Mouse (Mus musculus) B cell, adult 2 months (primary cell): ENCODE measurements around the gene Rhd.
"Not testable (repeated sequence)": the region's sequence is repeated elsewhere in the genome, so short reads cannot be mapped to it uniquely, and the experiment has no call there.

Source experiments
- DNase-seq, 2 experiments: peaks; one replicate each; pipeline ENCODE4 v3.0.0; 2022

The Rhd gene

GRCm38 (mm10) chr4:134863937-134864729 lies at the start of gene Rhd:
Gene Rhd (plus strand): TSS chr4:134864536.
- DNase-seq, result no peak

DNA sequence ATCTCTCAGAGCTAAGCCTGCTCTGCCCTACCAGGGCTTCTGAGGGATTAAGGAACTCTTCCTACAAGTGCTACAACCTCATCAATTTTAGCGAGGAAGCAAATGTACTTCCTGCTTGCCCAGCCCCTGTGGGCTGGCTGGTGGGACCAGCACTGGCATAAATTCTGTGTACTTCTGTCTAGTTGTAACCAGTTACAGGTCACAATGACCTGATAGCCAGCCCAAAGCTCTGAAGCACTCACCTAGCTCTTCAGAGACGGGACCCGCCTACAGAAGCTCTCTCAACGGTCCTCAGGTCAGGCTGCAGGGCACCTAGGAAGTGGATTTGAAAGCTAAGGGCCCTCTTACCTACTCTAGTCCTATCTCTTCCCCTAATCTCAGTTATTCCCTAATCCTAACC lies 46.6 kb upstream of the Rhd start:
- no peak for DNase-seq

GRCm38 (mm10) chr4:134821061-134821460 lies 43.3 kb upstream of the Rhd start:
- DNase-seq, result no peak

GRCm38 (mm10) chr4:134823560-134823959 lies 40.8 kb upstream of the Rhd start:
- DNase-seq, result no peak

DNA sequence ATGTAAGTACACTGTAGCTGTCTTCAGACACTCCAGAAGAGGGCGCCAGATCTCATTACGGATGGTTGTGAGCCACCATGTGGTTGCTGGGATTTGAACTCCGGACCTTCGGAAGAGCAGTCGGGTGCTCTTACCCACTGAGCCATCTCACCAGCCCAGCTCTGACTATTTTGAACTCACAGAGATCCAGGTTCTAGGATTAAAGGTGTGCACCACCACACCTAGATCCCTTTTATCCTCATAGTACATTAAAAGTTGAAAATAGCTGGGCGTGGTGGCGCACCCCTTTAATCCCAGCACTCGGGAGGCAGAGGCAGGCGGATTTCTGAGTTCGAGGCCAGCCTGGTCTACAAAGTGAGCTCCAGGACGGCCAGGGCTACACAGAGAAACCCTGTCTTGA lies 38.5 kb upstream of the Rhd start:
- DNase-seq, result not testable (repeated sequence)

DNA sequence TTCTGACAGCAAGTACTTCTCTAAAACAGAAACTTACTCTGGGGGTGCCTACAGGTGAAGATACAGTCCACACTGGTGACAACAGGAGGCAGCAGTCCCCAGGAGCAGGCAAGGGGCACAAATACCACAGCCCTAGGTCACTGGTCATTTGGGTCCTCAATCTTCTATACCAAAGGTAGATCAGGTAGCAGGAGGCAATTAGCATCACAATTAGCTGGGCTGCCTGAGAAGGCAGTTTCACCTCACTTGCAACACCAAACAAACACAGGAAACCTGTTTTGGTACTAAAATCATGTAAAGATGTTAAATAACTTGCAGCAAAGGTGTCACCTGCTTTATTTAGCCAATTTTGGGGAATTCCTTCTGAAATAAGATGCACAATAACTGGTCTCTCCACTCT lies 38.0 kb upstream of the Rhd start:
- no peak for DNase-seq

DNA sequence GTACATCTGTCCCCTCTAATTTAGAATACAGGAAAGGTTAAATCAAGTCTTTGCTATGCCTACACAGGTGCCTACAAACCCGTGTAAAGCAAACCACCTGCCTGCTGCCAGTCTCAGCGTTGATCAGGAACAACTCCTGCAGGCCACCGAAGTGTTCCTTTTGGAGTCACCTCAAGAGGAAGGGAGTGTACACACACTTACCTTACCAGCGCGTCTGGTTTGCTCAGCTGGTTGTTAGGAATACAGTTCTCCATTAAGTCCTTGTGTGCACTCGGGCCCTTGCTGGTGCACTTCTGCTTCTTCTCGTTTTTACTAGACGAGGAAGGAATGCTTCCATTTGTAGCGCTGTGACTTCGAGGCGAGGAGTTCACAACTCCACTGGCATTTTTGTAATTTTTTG lies 36.5 kb upstream of the Rhd start:
- no peak for DNase-seq

GRCm38 (mm10) chr4:134831934-134832333 lies 32.4 kb upstream of the Rhd start:
- no peak for DNase-seq

DNA sequence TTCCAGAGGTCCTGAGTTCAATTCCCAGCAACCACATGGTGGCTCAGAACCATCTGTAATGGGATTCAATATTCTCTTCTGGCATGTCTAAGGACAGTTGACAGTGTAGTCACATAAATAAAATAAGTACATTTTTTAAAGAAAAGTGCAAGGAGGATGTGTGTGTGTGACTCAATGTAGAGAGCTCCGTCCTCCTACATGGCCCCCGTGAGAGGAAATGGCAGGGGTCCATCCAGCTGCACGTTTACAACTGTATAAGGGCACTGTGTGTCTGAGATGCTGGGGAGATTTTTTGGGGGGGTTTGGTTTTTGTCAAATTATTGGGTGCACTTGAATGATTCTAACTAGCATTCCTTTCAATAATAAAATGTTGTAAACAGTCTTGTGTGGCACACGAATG lies 28.9 kb upstream of the Rhd start:
- DNase-seq, result no peak

GRCm38 (mm10) chr4:134838221-134838620 lies 26.1 kb upstream of the Rhd start:
- DNase-seq, result peak; percentile 14 to 20

GRCm38 (mm10) chr4:134838706-134839105 lies 25.6 kb upstream of the Rhd start:
- DNase-seq, result not testable (repeated sequence)

GRCm38 (mm10) chr4:134840231-134840630 lies 24.1 kb upstream of the Rhd start:
- DNase-seq, result no peak

- no peak for DNase-seq
Measured at GRCm38 (mm10) chr4:134843566-134843965, 20.8 kb upstream of the Rhd start.

GRCm38 (mm10) chr4:134847587-134847986 lies 16.7 kb upstream of the Rhd start:
- DNase-seq, result no peak

GRCm38 (mm10) chr4:134850551-134850950 lies 13.8 kb upstream of the Rhd start:
- no peak for DNase-seq

- no peak for DNase-seq
Measured at GRCm38 (mm10) chr4:134851236-134851635, 13.1 kb upstream of the Rhd start.

GRCm38 (mm10) chr4:134851876-134852275 lies 12.5 kb upstream of the Rhd start:
- DNase-seq, result peak in 1 of 2 experiments; percentile 30

- peak; percentile 56 to 62 for DNase-seq
Measured at GRCm38 (mm10) chr4:134852438-134853255, 11.7 kb upstream of the Rhd start.

DNA sequence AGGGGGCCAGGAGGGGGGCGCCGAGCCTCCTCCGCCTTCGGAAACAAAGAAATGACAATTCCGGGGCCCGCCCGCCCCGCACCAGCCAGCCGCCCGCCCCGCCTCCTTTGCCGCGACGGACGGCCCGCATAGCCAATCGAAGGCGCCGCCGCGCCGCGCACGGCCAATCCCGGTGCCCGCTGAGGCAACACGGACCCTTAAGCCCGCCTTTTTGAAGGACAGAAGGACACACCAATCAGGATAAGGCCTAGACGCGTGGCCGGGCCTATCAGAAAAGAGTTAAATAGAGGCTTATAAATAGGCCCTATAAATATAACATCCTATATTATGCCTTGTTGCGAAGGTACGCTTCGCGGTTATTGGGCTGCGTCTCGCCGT lies 11.1 kb upstream of the Rhd start, which contains the start of gene Maco1:
Gene Maco1, minus strand, starts transcription at position 87 of the 378 bp plus-strand sequence.
- peak; percentile 98 to 99 for DNase-seq

GRCm38 (mm10) chr4:134853637-134854485 lies 10.5 kb upstream of the Rhd start:
- DNase-seq, result peak; percentile 97 to 98

GRCm38 (mm10) chr4:134855371-134855770 lies 9.0 kb upstream of the Rhd start:
- DNase-seq, result no peak

- DNase-seq, result no peak
Measured at GRCm38 (mm10) chr4:134856056-134856455, 8.3 kb upstream of the Rhd start.

DNA sequence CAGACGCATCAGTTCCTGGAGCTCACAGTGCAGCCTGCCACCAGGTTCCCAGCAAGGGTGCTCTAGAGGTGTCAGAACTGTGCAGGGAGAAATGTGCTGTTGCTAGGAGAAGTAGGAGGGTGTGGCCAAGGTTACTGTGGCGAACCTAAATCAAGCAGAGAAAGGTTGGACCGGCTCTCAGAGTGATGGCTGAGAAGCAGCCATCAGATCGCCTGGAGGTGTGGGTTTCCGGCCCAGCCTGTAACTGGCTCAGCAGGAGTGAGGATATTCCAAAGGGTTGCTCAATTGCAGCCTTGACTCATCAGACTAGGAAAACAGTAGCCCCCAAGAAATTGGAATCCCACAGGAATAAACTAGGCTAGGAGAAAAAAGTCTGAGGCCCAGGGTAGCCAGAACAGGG lies 7.8 kb upstream of the Rhd start:
- DNase-seq, result no peak
